Mouse (Mus musculus): ENCODE measurements around the gene Per3.

The Per3 gene

DNA sequence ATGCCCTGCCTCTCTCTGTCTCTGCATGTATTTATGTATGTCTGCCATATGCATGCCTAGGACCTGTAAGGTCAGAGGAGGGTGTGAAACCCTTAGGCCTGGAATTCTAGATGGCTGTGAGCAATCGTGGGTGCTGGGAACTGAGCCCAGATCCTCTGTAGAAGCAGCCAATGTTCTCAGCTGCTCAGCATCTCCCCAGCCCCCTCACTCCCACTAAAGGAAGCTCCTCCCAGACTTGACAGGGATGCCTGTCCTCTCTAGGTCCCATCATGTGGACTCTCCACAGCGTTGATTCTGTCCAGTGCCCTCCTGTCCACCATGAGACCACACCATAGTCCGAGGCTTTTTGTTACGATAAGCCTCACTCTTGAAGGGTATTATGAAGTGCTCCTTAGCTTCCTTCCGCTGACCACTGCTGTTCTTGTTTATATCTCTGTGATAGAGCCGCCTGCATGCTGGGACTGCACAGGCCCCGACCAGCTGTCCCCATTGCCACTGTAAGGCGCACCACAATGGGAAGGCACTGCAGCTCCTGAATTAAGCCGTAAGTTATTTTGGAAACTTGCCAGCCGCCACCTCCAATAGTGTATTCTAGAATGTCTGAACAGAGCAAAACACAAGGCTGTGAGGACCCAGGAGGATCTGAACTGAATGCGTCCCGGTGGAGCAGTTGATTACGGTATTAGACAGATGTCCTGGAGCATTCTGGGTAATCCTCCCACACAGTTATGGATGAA lies 87.9 kb downstream of the Per3 start:
- no peak for DNase-seq
